Mouse (Mus musculus) small intestine, adult 2 months (tissue): Measurements from ENCODE around the gene Mmd2. TPM values are rescaled to one million over a fixed set of nuclear protein-coding genes. Genes with fewer than 3 reads are reported as not detected.

Source experiments
- H3K27ac ChIP-seq: fragments of 200-500 bp; 2 replicates; pipeline ENCODE4 v1.5.1; 2012; ENCODE audit warnings: low read depth, low read length, control low read depth, inconsistent platforms; ENCODE audit not compliant: insufficient read depth
- H3K27me3 ChIP-seq: fragments of 200-500 bp; 2 replicates; pipeline ENCODE4 v1.6.1; 2012; ENCODE audit warnings: mild to moderate bottlenecking, moderate library complexity, low read length, inconsistent platforms; ENCODE audit not compliant: control insufficient read depth, insufficient read depth
- H3K36me3 ChIP-seq: fragments of 200-500 bp; 2 replicates; pipeline ENCODE4 v1.6.1; 2012; ENCODE audit warnings: mild to moderate bottlenecking, low read length, control low read depth, inconsistent platforms; ENCODE audit not compliant: control insufficient read depth, insufficient read depth
- H3K4me1 ChIP-seq: fragments of 200-500 bp; 2 replicates; pipeline ENCODE4 v1.6.1; 2012; ENCODE audit warnings: low read length, inconsistent platforms, mixed read lengths; ENCODE audit not compliant: control insufficient read depth, insufficient read depth, insufficient read length
- H3K4me3 ChIP-seq: fragments of 200-500 bp; 2 replicates; pipeline ENCODE4 v1.5.1; 2012; ENCODE audit warnings: low read depth, mild to moderate bottlenecking, control low read depth, inconsistent platforms, low read length, moderate library complexity
- CTCF ChIP-seq: fragments of 200-500 bp; IDR thresholded peaks from 2 replicates; pipeline ENCODE4 v1.5.1; 2012; ENCODE audit warnings: low read depth, mild to moderate bottlenecking, control low read depth, inconsistent platforms, low read length, moderate library complexity, mixed read lengths; ENCODE audit not compliant: insufficient replicate concordance, insufficient read length; ENCODE audit errors: extremely low read depth
- POLR2A ChIP-seq: fragments of 200-500 bp; IDR thresholded peaks from 2 replicates; pipeline ENCODE4 v1.6.1; 2012; ENCODE audit warnings: low read depth, mild to moderate bottlenecking, control low read depth, inconsistent platforms, low read length, moderate library complexity
- WGBS: fragments of 180-500 bp; shearing (Covaris S2); methylation state at CpG from one replicate; pipeline ENCODE4 v1.1.7; 2018; 5-methylcytosine and 5-hydroxymethylcytosine counted together
- polyA plus RNA-seq: library from polyadenylated mRNA; depleted of rRNA; stranded (reverse); fragments of >200 nt; gene quantifications from 2 replicates; pipeline ENCODE4 v1.2.3, GENCODE M21; 2012

Gene Mmd2
- polyA plus RNA-seq, 1 experiment = 0.13 TPM

DNA sequence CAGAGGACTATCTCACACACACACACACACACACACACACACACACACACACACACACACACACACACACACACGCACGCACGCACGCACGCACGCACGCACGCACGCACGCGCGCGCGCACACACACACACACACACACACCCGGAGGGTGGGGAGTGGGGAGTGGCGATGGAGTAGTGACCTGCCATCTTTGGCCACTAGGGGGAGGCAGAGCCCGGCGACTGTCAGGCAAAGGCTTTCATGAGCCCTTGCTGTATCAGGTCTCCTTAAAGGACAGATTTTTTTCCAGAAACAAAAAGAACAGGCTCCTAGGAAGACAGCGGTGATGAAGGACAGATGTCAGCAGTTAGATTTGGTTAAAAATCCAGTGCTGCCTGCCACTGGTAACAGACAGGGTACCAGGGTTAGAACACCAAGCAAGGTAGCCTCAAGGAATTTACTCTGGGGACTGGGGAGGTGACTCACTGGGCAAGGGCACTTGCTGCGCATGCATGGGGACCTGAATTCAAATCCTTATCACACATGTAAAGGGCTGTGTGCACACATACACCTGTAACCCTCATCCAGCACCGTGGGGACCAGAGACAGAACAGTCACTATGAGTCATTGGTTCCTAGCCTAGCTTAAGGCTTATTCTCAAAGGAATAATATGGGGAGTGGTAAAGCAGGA, 51.1 kb downstream of the Mmd2 start:
- Histone ChIP-seq H3K27me3 (no peaks in the 10 kb centered on the region), H3K27ac (no peak overlapping the region), H3K36me3 (no peaks in the 10 kb centered on the region), H3K4me1 (no peaks in the 10 kb centered on the region), H3K4me3 (no peak overlapping the region)
- WGBS = 35% methylated on average over 21 of the region's 21 CpGs
- TF ChIP-seq CTCF = peak; percentile 70; the same call in 1 of the 2 replicates
- no peak for TF ChIP-seq POLR2A

DNA sequence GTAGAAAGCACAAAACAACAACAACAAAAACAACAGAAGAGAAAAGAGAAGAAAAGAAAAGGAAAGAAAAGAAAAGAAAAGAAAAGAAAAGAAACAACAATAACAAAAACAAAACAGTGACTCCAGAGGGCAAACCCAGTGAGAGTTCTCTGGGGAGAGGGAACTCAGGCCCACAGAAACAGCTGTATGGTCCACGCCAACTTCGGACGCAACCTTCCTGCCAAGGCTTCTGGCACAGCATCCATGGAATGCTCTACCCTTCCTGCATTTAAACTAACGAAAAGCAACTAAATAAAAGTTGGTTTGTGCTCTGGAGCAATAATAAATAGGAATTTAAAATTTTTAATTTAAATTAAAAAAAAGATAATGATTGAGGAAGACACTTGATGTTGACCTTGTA, 51.9 kb downstream of the Mmd2 start:
- H3K36me3 ChIP-seq = no peaks in the 10 kb centered on the region
- 92% methylated on average over 4 of the region's 4 CpGs for WGBS
- no peaks in the 10 kb centered on the region for H3K4me1 ChIP-seq
- no peak overlapping the region for H3K27ac ChIP-seq
- H3K27me3 ChIP-seq = no peaks in the 10 kb centered on the region
- TF ChIP-seq POLR2A (no peak), CTCF (no peak)
- H3K4me3 ChIP-seq = no peak overlapping the region

DNA sequence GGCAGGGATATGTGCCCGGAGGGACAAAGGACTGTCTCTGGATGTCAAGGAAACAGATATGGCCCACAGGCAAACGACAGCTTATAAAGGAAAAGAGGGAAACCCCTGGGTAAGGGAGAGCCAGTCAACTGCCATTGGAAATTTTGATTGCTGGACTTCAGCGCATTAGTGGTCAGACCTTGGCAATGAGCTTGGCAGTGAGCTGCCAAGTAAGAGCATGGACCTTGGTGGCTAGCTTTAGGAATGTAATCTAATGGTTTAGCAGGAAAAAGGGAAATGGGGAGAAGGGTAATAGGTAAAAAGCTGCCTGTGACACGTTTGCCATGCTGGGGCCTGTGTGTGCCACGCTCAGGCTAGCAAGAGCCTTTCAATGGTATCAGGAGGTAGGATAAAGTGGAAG, 52.7 kb downstream of the Mmd2 start:
- no peak for TF ChIP-seq POLR2A
- no peak for TF ChIP-seq CTCF
- Histone ChIP-seq H3K36me3 (no peaks in the 10 kb centered on the region), H3K4me3 (no peak overlapping the region), H3K27ac (no peak overlapping the region), H3K4me1 (peaks cover 2% of the 10 kb centered on the region), H3K27me3 (peaks cover 4% of the 10 kb centered on the region)
- WGBS = 58% methylated on average over 5 of the region's 5 CpGs

DNA sequence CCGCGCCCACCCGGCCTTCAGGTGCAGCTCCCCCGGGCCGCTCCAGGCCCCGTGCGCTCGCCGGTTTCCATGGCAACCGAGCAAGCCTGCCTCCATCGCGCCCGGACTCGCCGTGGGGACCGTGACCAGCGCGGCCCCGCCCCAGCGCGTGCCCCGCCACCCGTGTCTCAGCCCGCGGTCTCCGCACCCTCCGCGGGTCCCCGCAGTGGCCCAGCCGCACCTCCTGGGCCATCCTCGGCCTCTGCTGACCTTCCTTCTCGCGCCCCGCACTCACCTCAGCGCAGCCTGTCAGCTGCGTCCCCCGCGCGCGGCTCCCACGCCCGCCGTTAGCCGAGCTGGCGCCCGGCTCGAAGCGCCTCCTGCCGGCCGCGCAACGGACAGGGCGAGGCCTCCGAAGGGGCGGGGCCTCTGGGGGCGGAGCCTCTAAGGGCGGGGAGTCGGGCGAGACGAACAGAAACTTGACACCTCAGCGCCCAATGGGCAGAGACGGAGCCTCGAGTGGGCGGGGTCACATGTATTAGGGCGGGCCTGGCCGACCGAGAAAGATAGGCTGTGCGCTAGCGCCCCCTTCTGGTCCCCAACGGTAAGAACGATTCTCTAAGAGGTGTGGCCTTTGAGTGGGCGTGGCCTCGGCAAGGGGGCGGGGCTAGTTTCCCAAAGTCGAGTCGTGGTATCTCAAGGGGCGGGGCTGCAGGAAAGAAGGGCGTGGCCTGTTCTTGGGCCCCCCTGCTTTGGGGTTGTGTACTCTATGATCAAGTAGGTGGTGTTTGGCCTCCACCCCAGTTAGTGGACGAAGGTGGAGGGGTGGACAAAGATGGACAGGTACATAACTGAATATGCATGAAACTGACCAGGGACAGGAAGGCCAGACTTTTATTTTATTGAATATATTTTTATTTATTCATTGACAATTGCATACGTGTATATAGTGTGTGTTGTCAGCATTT, 57.6 kb downstream of the Mmd2 start, which contains the start of gene Radil:
Gene Radil, minus strand, starts transcription at position 393 of the 947 bp plus-strand sequence.
- H3K27ac ChIP-seq = no peak within 1 kb of the TSS
- WGBS = 3% methylated on average over 80 of the region's 80 CpGs
- H3K4me3 ChIP-seq = peak within 1 kb of the TSS; percentile 71
- H3K36me3 ChIP-seq = no peaks in the 10 kb centered on the region
- H3K4me1 ChIP-seq = peaks cover 9% of the 10 kb centered on the region
- no peak; the same call in 1 of the 2 replicates for TF ChIP-seq POLR2A
- peak; percentile 63; the same call in 1 of the 2 replicates for TF ChIP-seq CTCF
- H3K27me3 ChIP-seq = peaks cover 17% of the 10 kb centered on the region

DNA sequence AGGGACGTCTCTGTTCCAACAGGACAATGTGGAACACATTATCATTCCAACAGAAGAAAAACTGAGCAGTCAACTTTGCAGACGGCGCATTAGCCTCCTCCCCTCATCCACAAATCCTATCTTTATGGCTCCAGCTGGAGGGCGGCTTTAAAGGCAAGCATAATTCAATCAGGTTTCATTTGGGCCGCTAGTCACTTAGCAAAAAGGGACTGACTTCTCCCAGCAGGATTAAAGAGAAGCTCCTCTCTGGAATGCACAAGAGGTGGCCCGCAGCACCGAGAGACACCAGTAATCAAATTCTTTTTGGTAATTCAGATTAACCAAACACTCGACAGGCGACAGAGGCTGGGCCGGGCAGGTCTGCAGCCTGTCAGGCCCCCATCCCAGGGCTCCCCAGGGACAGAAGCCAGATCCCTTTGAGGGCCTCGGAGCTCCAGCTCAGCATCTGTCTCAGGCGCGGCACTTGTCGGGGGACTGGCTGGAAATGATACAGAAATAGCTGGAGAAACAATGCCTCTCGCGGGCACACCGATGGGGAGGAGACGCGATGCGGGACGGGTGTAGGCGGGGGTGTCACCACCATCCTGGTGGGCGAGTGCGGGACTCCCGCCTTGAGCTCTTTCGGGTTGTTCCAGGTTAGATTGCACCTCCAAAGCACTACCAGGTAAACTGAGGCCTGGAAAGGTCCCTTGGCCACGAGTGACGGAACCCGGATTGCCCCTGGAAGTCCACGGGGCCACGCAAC, 58.5 kb downstream of the Mmd2 start:
- peak overlapping the region; percentile 71 for H3K4me3 ChIP-seq
- no peak overlapping the region for H3K27ac ChIP-seq
- WGBS = 8% methylated on average over 31 of the region's 31 CpGs
- peaks cover 9% of the 10 kb centered on the region for H3K4me1 ChIP-seq
- TF ChIP-seq CTCF (no peak), POLR2A (no peak)
- no peaks in the 10 kb centered on the region for H3K36me3 ChIP-seq
- H3K27me3 ChIP-seq = peaks cover 17% of the 10 kb centered on the region

DNA sequence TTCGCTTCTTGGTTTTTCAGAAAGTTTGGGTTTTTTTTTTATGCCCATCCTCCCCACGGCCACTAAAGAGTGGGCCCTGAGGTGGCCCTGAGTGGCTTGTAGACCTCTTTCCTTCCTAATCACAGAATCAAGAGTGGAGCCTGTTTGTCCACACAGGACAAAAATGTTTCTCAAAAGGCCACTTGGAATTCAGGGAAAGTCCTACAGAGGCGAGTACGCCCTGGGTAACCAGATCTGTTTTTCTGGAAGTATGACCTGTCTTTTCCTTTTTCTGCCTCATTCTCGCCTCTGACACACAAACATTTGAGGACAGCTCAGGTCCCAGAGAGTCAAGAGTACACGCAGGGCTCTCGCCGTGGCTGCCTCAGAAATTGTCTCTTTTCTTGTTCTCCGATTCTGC, 59.2 kb downstream of the Mmd2 start:
- peaks cover 17% of the 10 kb centered on the region for H3K27me3 ChIP-seq
- no peak for TF ChIP-seq POLR2A
- TF ChIP-seq CTCF = no peak
- H3K4me1 ChIP-seq = peaks cover 9% of the 10 kb centered on the region
- no peak overlapping the region for H3K27ac ChIP-seq
- H3K36me3 ChIP-seq = no peaks in the 10 kb centered on the region
- 64% methylated on average over 9 of the region's 9 CpGs for WGBS
- H3K4me3 ChIP-seq = no peak overlapping the region

DNA sequence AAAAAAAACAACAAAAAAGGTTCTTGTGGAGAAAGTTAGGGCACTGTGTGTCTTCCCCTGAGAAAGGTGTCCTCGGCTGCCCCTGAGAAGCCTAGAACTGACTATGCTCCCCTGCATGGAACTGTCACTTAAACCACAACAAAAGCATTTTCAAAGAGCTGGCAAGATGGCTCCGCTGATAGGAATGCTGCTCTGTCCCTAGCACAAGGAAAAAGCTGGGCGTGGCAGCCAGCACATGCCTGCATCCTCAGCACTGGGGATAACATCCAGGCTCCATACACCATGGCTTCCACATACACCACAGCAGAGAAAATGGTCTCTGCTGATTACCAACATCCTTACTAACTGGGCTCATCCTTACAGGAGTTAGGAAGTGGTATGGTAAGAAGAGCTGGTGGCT, 61.5 kb downstream of the Mmd2 start:
- H3K27me3 ChIP-seq = peaks cover 17% of the 10 kb centered on the region
- H3K4me3 ChIP-seq = no peak overlapping the region
- WGBS = 68% methylated on average over 3 of the region's 3 CpGs
- no peaks in the 10 kb centered on the region for H3K36me3 ChIP-seq
- H3K27ac ChIP-seq = no peak overlapping the region
- no peak for TF ChIP-seq POLR2A
- no peak for TF ChIP-seq CTCF
- peaks cover 9% of the 10 kb centered on the region for H3K4me1 ChIP-seq
